Mouse (Mus musculus) liver, postnatal 0 days (tissue): ENCODE data around the gene Evpl.

Source experiments
- CTCF ChIP-seq: sonication (generic); IDR thresholded peaks from 2 replicates; pipeline ENCODE4 v1.5.1; 2016; ENCODE audit warnings: antibody characterized with exemption, low read depth
- EP300 ChIP-seq: IDR thresholded peaks from 2 replicates; pipeline ENCODE4 v1.6.1; 2016; ENCODE audit warnings: antibody characterized with exemption, low read depth, mild to moderate bottlenecking

GRCm38 (mm10) chr11:116282089-116282488 lies 44.2 kb upstream of the Evpl start:
- TF ChIP-seq CTCF, result no peak
- no peak for TF ChIP-seq EP300
